Mouse (Mus musculus): ENCODE results near the gene Igfbp2. TPM values are rescaled to one million over a fixed set of nuclear protein-coding genes. Genes with fewer than 3 reads are reported as not detected.
A peak's percentile ranks its signal among the peaks of the same experiment; 100 is the strongest.

Igfbp2 gene
- polyA plus RNA-seq, 1 experiment from 2014 or later: 51.4 TPM

- DNase-seq (ENCODE audit: low spot score) (peak; percentile 47), ATAC-seq (peak; percentile 57)
- TF ChIP-seq EP300 (IDR thresholded peaks at IDR 0.05): no peak
- no peak for TF ChIP-seq CTCF (IDR thresholded peaks at IDR 0.05)
- Histone ChIP-seq H3K27ac (ENCODE audit: low read length) (no peak overlapping the region), H3K4me2 (replicated peaks; ENCODE audit: low read depth, low read length) (0 out of 2 replicates have a peak overlapping the region, but pooled peaks have one; percentile 5), H3K36me3 (ENCODE audit: insufficient read depth, low read length) (no peaks in the 10 kb centered on the region), H3K4me1 (ENCODE audit: insufficient read depth, low read depth, low read length) (no peaks in the 10 kb centered on the region), H3K9me3 (ENCODE audit: low read length) (no peaks in the 10 kb centered on the region), H3K9ac (replicated peaks; ENCODE audit: low read depth) (no peak overlapping the region), H3K27me3 (replicated peaks; ENCODE audit: insufficient read depth, low read length) (no peaks in the 10 kb centered on the region), H3K4me3 (ENCODE audit: low read depth, low read length) (no peak overlapping the region)
- 61% methylated on average over 18 of the region's 18 CpGs for WGBS
Measured at GRCm38 (mm10) chr1:72842666-72843459, 18.6 kb downstream of the Igfbp2 start.

- Histone ChIP-seq H3K4me2 (replicated peaks; ENCODE audit: low read depth, low read length) (no peak overlapping the region), H3K4me3 (ENCODE audit: low read depth, low read length) (no peak overlapping the region), H3K9me3 (ENCODE audit: low read length) (no peaks in the 10 kb centered on the region), H3K36me3 (ENCODE audit: insufficient read depth, low read length) (no peaks in the 10 kb centered on the region), H3K9ac (replicated peaks; ENCODE audit: low read depth) (no peak overlapping the region), H3K27ac (ENCODE audit: low read length) (no peak overlapping the region), H3K27me3 (replicated peaks; ENCODE audit: insufficient read depth, low read length) (no peaks in the 10 kb centered on the region), H3K4me1 (ENCODE audit: insufficient read depth, low read depth, low read length) (no peaks in the 10 kb centered on the region)
- ATAC-seq: no peak
- WGBS: 90% methylated on average over 6 of the region's 6 CpGs
- TF ChIP-seq EP300 (IDR thresholded peaks at IDR 0.05) (no peak), CTCF (IDR thresholded peaks at IDR 0.05) (no peak)
- DNase-seq (ENCODE audit: low spot score): no peak
Measured at GRCm38 (mm10) chr1:72844675-72845074, 20.4 kb downstream of the Igfbp2 start.

GRCm38 (mm10) chr1:72847849-72848380 is 23.6 kb downstream of the Igfbp2 start:
- Histone ChIP-seq H3K27ac (ENCODE audit: low read length) (no peak overlapping the region), H3K9me3 (ENCODE audit: low read length) (no peaks in the 10 kb centered on the region), H3K27me3 (replicated peaks; ENCODE audit: insufficient read depth, low read length) (no peaks in the 10 kb centered on the region), H3K4me1 (ENCODE audit: insufficient read depth, low read depth, low read length) (no peaks in the 10 kb centered on the region), H3K4me3 (ENCODE audit: low read depth, low read length) (no peak overlapping the region), H3K36me3 (ENCODE audit: insufficient read depth, low read length) (no peaks in the 10 kb centered on the region), H3K9ac (replicated peaks; ENCODE audit: low read depth) (no peak overlapping the region), H3K4me2 (replicated peaks; ENCODE audit: low read depth, low read length) (no peak overlapping the region)
- DNase-seq (ENCODE audit: low spot score) (no peak), ATAC-seq (no peak)
- 85% methylated on average over 4 of the region's 4 CpGs for WGBS
- TF ChIP-seq EP300 (IDR thresholded peaks at IDR 0.05): no peak

- Histone ChIP-seq H3K9ac (replicated peaks; ENCODE audit: low read depth) (no peak overlapping the region), H3K36me3 (ENCODE audit: insufficient read depth, low read length) (no peaks in the 10 kb centered on the region), H3K4me2 (replicated peaks; ENCODE audit: low read depth, low read length) (no peak overlapping the region), H3K9me3 (ENCODE audit: low read length) (no peaks in the 10 kb centered on the region), H3K4me1 (ENCODE audit: insufficient read depth, low read depth, low read length) (no peaks in the 10 kb centered on the region), H3K4me3 (ENCODE audit: low read depth, low read length) (no peak overlapping the region), H3K27ac (ENCODE audit: low read length) (no peak overlapping the region), H3K27me3 (replicated peaks; ENCODE audit: insufficient read depth, low read length) (no peaks in the 10 kb centered on the region)
- 87% methylated on average over 8 of the region's 8 CpGs for WGBS
- ATAC-seq (no peak), DNase-seq (ENCODE audit: low spot score) (no peak)
- TF ChIP-seq CTCF (IDR thresholded peaks at IDR 0.05): no peak
- no peak for TF ChIP-seq EP300 (IDR thresholded peaks at IDR 0.05)
Measured at GRCm38 (mm10) chr1:72849037-72849436, 24.7 kb downstream of the Igfbp2 start.

- ATAC-seq: no peak
- DNase-seq (ENCODE audit: low spot score): no peak
- WGBS: 81% methylated on average over 1 of the region's 1 CpGs
- Histone ChIP-seq H3K36me3 (ENCODE audit: insufficient read depth, low read length) (no peaks in the 10 kb centered on the region; the same call in 1 of the 2 replicates), H3K9ac (replicated peaks; ENCODE audit: low read depth) (no peak overlapping the region), H3K4me2 (replicated peaks; ENCODE audit: low read depth, low read length) (no peak overlapping the region), H3K9me3 (ENCODE audit: low read length) (no peaks in the 10 kb centered on the region), H3K4me3 (ENCODE audit: low read depth, low read length) (no peak overlapping the region), H3K27ac (ENCODE audit: low read length) (no peak overlapping the region), H3K4me1 (ENCODE audit: insufficient read depth, low read depth, low read length) (no peaks in the 10 kb centered on the region), H3K27me3 (replicated peaks; ENCODE audit: insufficient read depth, low read length) (no peaks in the 10 kb centered on the region)
- no peak for TF ChIP-seq CTCF (IDR thresholded peaks at IDR 0.05)
- TF ChIP-seq EP300 (IDR thresholded peaks at IDR 0.05): no peak
Measured at GRCm38 (mm10) chr1:72853759-72854158, 29.5 kb downstream of the Igfbp2 start.

GRCm38 (mm10) chr1:72854337-72855237 is 30.3 kb downstream of the Igfbp2 start:
- Histone ChIP-seq H3K9ac (replicated peaks; ENCODE audit: low read depth) (no peak overlapping the region), H3K9me3 (ENCODE audit: low read length) (no peaks in the 10 kb centered on the region), H3K27me3 (replicated peaks; ENCODE audit: insufficient read depth, low read length) (no peaks in the 10 kb centered on the region), H3K36me3 (ENCODE audit: insufficient read depth, low read length) (no peaks in the 10 kb centered on the region; the same call in 1 of the 2 replicates), H3K27ac (ENCODE audit: low read length) (no peak overlapping the region), H3K4me2 (replicated peaks; ENCODE audit: low read depth, low read length) (no peak overlapping the region), H3K4me1 (ENCODE audit: insufficient read depth, low read depth, low read length) (no peaks in the 10 kb centered on the region), H3K4me3 (ENCODE audit: low read depth, low read length) (no peak overlapping the region)
- TF ChIP-seq CTCF (IDR thresholded peaks at IDR 0.05) (peak; percentile 98), EP300 (IDR thresholded peaks at IDR 0.05) (no peak)
- 41% methylated on average over 10 of the region's 10 CpGs for WGBS
- ATAC-seq: 0 out of 2 replicates have a peak, but pooled peaks have one; percentile 18
- peak; percentile 68 for DNase-seq (ENCODE audit: low spot score)

All from lung, postnatal 0 days (tissue).